Mouse (Mus musculus) thymus, adult 2 months (tissue): ENCODE results near the gene Rgs6.

ENCODE experiments used
- CTCF ChIP-seq: fragments of 200-500 bp; IDR thresholded peaks from 2 replicates; pipeline ENCODE4 v1.5.1; 2012; ENCODE audit warnings: mild to moderate bottlenecking, control low read depth, low read length, moderate library complexity, borderline replicate concordance; ENCODE audit not compliant: control insufficient read depth, poor library complexity, insufficient read depth; ENCODE audit errors: extremely low read depth
- POLR2A ChIP-seq: fragments of 200-500 bp; IDR thresholded peaks from 2 replicates; pipeline ENCODE4 v1.6.1; 2012; ENCODE audit warnings: mild to moderate bottlenecking, low read length, control low read depth, moderate library complexity; ENCODE audit not compliant: control insufficient read depth, poor library complexity, insufficient read depth; ENCODE audit errors: extremely low read depth

GRCm38 (mm10) chr12:82961852-82962251 is 373.8 kb downstream of the Rgs6 start:
- TF ChIP-seq CTCF (no peak), POLR2A (no peak)
